Mouse (Mus musculus): ENCODE results near the gene Ugt2a2. TPM values are rescaled to one million over a fixed set of nuclear protein-coding genes. Genes with fewer than 3 reads are reported as not detected.
"Not testable (repeated sequence)": the region's sequence is repeated elsewhere in the genome, so short reads cannot be mapped to it uniquely, and the experiment has no call there.

Ugt2a2 gene
- polyA plus RNA-seq, 1 experiment = not detected

GRCm38 (mm10) chr5:87498936-87499335, 16.9 kb upstream of the Ugt2a2 start:
- H3K36me3 ChIP-seq (ENCODE audit: control insufficient read depth, insufficient read depth) = no peaks in the 10 kb centered on the region
- H3ac ChIP-seq (ENCODE audit: control insufficient read depth, insufficient read length) = no peak overlapping the region
- H3K79me2 ChIP-seq (ENCODE audit: control insufficient read depth, insufficient read depth) = no peaks in the 10 kb centered on the region
- no peak overlapping the region for H3K4me3 ChIP-seq
- TF ChIP-seq USF1 (IDR thresholded peaks at IDR 0.05; ENCODE audit: low read depth) (no peak), TCF12 (IDR thresholded peaks at IDR 0.05; ENCODE audit: insufficient read depth, poor library complexity, severe bottlenecking) (no peak), POLR2A (IDR thresholded peaks at IDR 0.05; ENCODE audit: insufficient read length, low read depth) (no peak), POLR2AphosphoS2 (IDR thresholded peaks at IDR 0.05; ENCODE audit: insufficient read length, low read depth) (no peak), REST (IDR thresholded peaks at IDR 0.05; ENCODE audit: insufficient read depth, insufficient read length) (no peak), MYOD1 (IDR thresholded peaks at IDR 0.05; ENCODE audit: control insufficient read depth in 1 of 3, insufficient read length in 2 of 3, low read depth in 2 of 3) (no peak), MAX (IDR thresholded peaks at IDR 0.05; ENCODE audit: low read depth) (no peak), TCF3 (IDR thresholded peaks at IDR 0.05; ENCODE audit: insufficient read length, low read depth) (no peak), SRF (IDR thresholded peaks at IDR 0.05; ENCODE audit: control insufficient read depth, insufficient read length, low read depth) (no peak), MYOG (IDR thresholded peaks at IDR 0.05; ENCODE audit: control insufficient read depth in 1 of 3, insufficient read depth in 1 of 3, insufficient read length in 2 of 3, low read depth in 2 of 3) (no peak), E2F4 (IDR thresholded peaks at IDR 0.05; ENCODE audit: insufficient read depth) (no peak), CEBPB (IDR thresholded peaks at IDR 0.05; ENCODE audit: insufficient read depth, poor library complexity, severe bottlenecking) (no peak)
- no peaks in the 10 kb centered on the region for H3K27me3 ChIP-seq (ENCODE audit: control insufficient read depth, insufficient read depth, insufficient read length)
- no peak overlapping the region for H3K4me2 ChIP-seq (ENCODE audit: low read depth)

- H3K4me2 ChIP-seq (ENCODE audit: low read depth) = no peak within 1 kb of the TSS
- no peak within 1 kb of the TSS for H3ac ChIP-seq (ENCODE audit: control insufficient read depth, insufficient read length)
- no peaks in the 10 kb centered on the region for H3K36me3 ChIP-seq (ENCODE audit: control insufficient read depth, insufficient read depth)
- no peaks in the 10 kb centered on the region for H3K79me2 ChIP-seq (ENCODE audit: control insufficient read depth, insufficient read depth)
- no peaks in the 10 kb centered on the region for H3K27me3 ChIP-seq (ENCODE audit: control insufficient read depth, insufficient read depth, insufficient read length)
- no peak within 1 kb of the TSS for H3K4me3 ChIP-seq
- TF ChIP-seq MYOG (IDR thresholded peaks at IDR 0.05; ENCODE audit: control insufficient read depth in 1 of 3, insufficient read depth in 1 of 3, insufficient read length in 2 of 3, low read depth in 2 of 3) (no peak), E2F4 (IDR thresholded peaks at IDR 0.05; ENCODE audit: insufficient read depth) (no peak), USF1 (IDR thresholded peaks at IDR 0.05; ENCODE audit: low read depth) (no peak), POLR2AphosphoS2 (IDR thresholded peaks at IDR 0.05; ENCODE audit: insufficient read length, low read depth) (no peak)
Observed at GRCm38 (mm10) chr5:87490771-87491170, 8.7 kb upstream of the Ugt2a2 start, which contains the start of gene Ugt2a1. Gene Ugt2a1 (minus strand): TSS chr5:87490871.

DNA sequence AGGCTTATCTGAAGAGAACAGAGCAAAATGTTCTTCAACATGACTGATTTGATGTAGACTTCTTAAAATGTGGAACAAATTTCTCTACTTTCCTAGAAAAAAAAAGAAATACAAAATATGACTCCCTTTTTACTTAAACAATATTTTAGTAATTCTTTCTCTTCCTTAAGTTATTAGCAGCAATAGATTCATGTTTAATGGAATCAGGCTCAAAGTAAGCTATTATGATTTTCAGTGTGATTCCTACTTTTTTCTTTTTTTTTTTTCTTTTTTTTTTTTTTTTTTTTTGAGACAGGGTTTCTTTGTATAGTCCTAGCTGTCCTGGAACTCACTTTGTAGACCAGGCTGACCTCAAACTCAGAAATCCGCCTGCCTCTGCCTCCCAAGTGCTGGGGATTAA, 4.6 kb upstream of the Ugt2a2 start, which contains the start of gene Gm43638:
Gene Gm43638 (minus strand): TSS at position 101 of the 400 bp plus-strand sequence.
- not testable (repeated sequence) for H3K27me3 ChIP-seq (ENCODE audit: control insufficient read depth, insufficient read depth, insufficient read length); H3ac ChIP-seq (ENCODE audit: control insufficient read depth, insufficient read length); H3K4me3 ChIP-seq; H3K4me2 ChIP-seq (ENCODE audit: low read depth); H3K36me3 ChIP-seq (ENCODE audit: control insufficient read depth, insufficient read depth); H3K79me2 ChIP-seq (ENCODE audit: control insufficient read depth, insufficient read depth)

- Histone ChIP-seq H3K79me2 (ENCODE audit: control insufficient read depth, insufficient read depth) (no peaks in the 10 kb centered on the region), H3K27me3 (ENCODE audit: control insufficient read depth, insufficient read depth, insufficient read length) (no peaks in the 10 kb centered on the region), H3K4me2 (ENCODE audit: low read depth) (no peak overlapping the region), H3K36me3 (ENCODE audit: control insufficient read depth, insufficient read depth) (no peaks in the 10 kb centered on the region), H3K4me3 (no peak overlapping the region), H3ac (ENCODE audit: control insufficient read depth, insufficient read length) (no peak overlapping the region)
- TF ChIP-seq MYOD1 (IDR thresholded peaks at IDR 0.05; ENCODE audit: control insufficient read depth in 1 of 3, insufficient read length in 2 of 3, low read depth in 2 of 3) = no peak
- no peak for TF ChIP-seq MYOG (IDR thresholded peaks at IDR 0.05; ENCODE audit: control insufficient read depth in 1 of 3, insufficient read depth in 1 of 3, insufficient read length in 2 of 3, low read depth in 2 of 3)
- no peak for TF ChIP-seq USF1 (IDR thresholded peaks at IDR 0.05; ENCODE audit: low read depth)
- TF ChIP-seq MAX (IDR thresholded peaks at IDR 0.05; ENCODE audit: low read depth) = no peak
- TF ChIP-seq POLR2A (IDR thresholded peaks at IDR 0.05; ENCODE audit: insufficient read length, low read depth) = no peak
- no peak for TF ChIP-seq SRF (IDR thresholded peaks at IDR 0.05; ENCODE audit: control insufficient read depth, insufficient read length, low read depth)
- TF ChIP-seq CEBPB (IDR thresholded peaks at IDR 0.05; ENCODE audit: insufficient read depth, poor library complexity, severe bottlenecking) = no peak
- TF ChIP-seq TCF3 (IDR thresholded peaks at IDR 0.05; ENCODE audit: insufficient read length, low read depth) = no peak
- no peak for TF ChIP-seq POLR2AphosphoS2 (IDR thresholded peaks at IDR 0.05; ENCODE audit: insufficient read length, low read depth)
- no peak for TF ChIP-seq TCF12 (IDR thresholded peaks at IDR 0.05; ENCODE audit: insufficient read depth, poor library complexity, severe bottlenecking)
- TF ChIP-seq REST (IDR thresholded peaks at IDR 0.05; ENCODE audit: insufficient read depth, insufficient read length) = no peak
- no peak for TF ChIP-seq E2F4 (IDR thresholded peaks at IDR 0.05; ENCODE audit: insufficient read depth)
Observed at GRCm38 (mm10) chr5:87458810-87459209, 23.2 kb downstream of the Ugt2a2 start.

DNA sequence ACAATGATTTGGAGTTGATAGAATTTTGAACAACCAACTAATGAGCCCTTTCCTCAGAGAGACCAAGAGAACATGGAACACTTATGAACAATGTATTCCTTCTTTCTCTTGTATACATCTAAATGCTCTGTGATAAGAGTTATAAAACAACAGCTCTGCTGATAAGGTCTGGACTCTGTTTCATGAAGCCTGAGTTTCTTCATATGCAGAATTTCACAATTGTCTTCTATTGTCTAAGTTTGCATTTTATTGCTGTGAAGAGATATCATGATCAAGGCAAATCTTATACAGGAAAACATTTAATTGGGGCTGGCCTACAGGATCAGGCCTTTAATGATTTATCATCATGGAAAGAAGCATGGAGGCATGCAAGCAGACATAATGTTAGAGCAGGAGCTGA, 24.4 kb downstream of the Ugt2a2 start:
- H3K4me2 ChIP-seq (ENCODE audit: low read depth) = no peak overlapping the region
- H3K36me3 ChIP-seq (ENCODE audit: control insufficient read depth, insufficient read depth) = no peaks in the 10 kb centered on the region
- no peak overlapping the region for H3K4me3 ChIP-seq
- H3ac ChIP-seq (ENCODE audit: control insufficient read depth, insufficient read length) = no peak overlapping the region
- TF ChIP-seq E2F4 (IDR thresholded peaks at IDR 0.05; ENCODE audit: insufficient read depth) (no peak), SRF (IDR thresholded peaks at IDR 0.05; ENCODE audit: control insufficient read depth, insufficient read length, low read depth) (no peak), MAX (IDR thresholded peaks at IDR 0.05; ENCODE audit: low read depth) (no peak), MYOG (IDR thresholded peaks at IDR 0.05; ENCODE audit: control insufficient read depth in 1 of 3, insufficient read depth in 1 of 3, insufficient read length in 2 of 3, low read depth in 2 of 3) (no peak), POLR2AphosphoS2 (IDR thresholded peaks at IDR 0.05; ENCODE audit: insufficient read length, low read depth) (no peak), CEBPB (IDR thresholded peaks at IDR 0.05; ENCODE audit: insufficient read depth, poor library complexity, severe bottlenecking) (no peak), USF1 (IDR thresholded peaks at IDR 0.05; ENCODE audit: low read depth) (no peak), POLR2A (IDR thresholded peaks at IDR 0.05; ENCODE audit: insufficient read length, low read depth) (no peak), MYOD1 (IDR thresholded peaks at IDR 0.05; ENCODE audit: control insufficient read depth in 1 of 3, insufficient read length in 2 of 3, low read depth in 2 of 3) (no peak), TCF12 (IDR thresholded peaks at IDR 0.05; ENCODE audit: insufficient read depth, poor library complexity, severe bottlenecking) (no peak), TCF3 (IDR thresholded peaks at IDR 0.05; ENCODE audit: insufficient read length, low read depth) (no peak), REST (IDR thresholded peaks at IDR 0.05; ENCODE audit: insufficient read depth, insufficient read length) (no peak)
- H3K79me2 ChIP-seq (ENCODE audit: control insufficient read depth, insufficient read depth) = no peaks in the 10 kb centered on the region
- no peaks in the 10 kb centered on the region for H3K27me3 ChIP-seq (ENCODE audit: control insufficient read depth, insufficient read depth, insufficient read length)

All from myocyte (in vitro differentiated cells).